Mouse (Mus musculus) frontal cortex, adult (tissue): ENCODE measurements around the gene Arl10.

Experiments
- ATAC-seq: cut with Nextera tagmentation; 2 replicates; pipeline ENCODE4 v1.9.2; 2017; ENCODE audit warnings: mild to moderate bottlenecking, moderate library complexity, mixed read lengths; ENCODE audit not compliant: low TSS enrichment

Arl10 gene

DNA sequence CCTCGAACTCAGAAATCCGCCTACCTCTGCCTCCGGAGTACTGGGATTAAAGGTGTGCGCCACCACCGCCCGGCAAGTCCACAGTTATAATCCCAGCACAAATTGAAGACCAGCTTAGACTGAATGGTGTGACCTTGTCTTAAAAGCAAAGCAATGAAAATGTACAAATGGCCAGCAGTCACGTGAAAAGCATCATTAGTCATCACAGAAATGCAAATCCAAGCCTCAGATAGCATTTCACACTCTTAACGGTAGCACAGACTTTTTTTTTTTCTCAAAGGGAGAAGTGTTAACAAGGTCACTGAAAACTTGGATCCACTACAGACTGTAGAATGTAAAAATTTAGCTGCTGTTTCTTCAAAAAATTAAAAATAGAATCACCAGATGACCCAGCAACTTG is 41.5 kb downstream of the Arl10 start:
- no peak for ATAC-seq

- ATAC-seq = no peak
These were observed 42.2 kb downstream of the Arl10 start for GRCm38 (mm10) chr13:54616998-54617397.

DNA sequence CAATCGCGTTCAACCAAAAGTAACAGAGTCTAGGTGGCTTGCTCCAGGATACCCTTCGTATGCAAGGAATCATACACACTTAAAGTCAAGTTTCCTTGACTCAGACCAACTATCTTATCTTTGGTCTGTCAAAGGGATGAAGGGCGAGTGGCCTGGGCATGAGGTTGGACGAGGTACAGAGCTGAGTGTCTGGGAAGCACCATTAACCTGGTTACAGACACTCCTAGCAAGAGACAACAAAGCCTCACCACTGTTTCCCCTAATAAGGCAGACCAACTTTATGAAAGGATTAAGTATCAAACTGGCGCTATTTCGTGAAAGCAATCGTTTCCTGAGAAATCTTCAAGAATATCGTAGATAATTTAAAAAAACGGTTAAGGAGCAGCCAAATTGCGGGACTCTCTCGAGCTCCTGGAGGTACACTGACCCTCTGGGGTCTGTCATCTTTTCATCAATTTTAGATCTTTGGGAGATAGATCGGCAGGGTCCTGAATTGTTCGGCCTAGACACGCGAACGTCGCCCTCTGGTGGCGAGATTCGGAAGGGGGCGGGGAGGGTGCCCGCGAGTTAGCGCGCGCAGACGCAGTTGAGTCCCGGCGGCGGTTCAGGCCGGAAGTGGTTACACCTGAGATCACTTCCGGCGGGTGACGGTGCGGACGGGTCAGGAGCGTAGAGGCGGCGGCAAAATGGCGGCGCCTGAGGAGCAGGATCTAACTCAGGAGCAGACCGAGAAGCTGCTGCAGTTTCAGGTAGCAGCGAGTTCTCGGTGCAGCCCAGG is 46.5 kb downstream of the Arl10 start, which contains the start of gene Faf2:
Faf2 (plus strand) TSS at position 630 of the 778 bp plus-strand sequence.
- peak; percentile 99 for ATAC-seq

DNA sequence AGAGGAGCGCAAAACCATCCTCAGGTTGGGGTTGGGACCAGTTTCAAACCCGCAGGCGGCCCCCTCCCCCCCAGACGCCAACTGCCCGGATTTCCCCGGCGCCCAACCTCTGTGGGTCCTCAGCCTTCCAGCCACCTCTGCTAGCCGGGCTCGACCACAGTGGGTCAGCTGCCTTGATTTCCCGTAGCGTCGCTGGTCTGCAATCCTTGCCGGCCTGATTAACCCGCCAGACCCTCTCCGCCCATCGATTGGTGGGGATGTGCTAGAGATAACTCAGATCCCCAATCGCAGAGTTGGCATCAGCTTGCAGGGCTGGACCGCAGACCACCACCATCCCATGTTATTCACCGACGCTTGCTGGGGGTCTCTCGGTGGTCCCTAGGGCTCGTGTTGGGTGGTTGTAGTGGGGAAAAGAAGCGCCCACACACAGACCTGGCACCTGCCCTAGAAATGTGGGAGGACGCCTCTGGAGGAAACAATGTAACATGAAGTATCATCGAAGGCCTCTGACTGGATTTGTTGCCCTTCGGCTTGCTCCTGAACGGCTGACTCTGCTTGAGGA is 47.2 kb downstream of the Arl10 start:
- no peak; the same call in none of the 2 replicates for ATAC-seq

- ATAC-seq = no peak
These were observed 54.3 kb downstream of the Arl10 start for GRCm38 (mm10) chr13:54629128-54629527.
